Mouse (Mus musculus) kidney, adult 2 months (tissue): ENCODE measurements around the gene Tldc1. TPM values are rescaled to one million over a fixed set of nuclear protein-coding genes. Genes with fewer than 3 reads are reported as not detected.

Experiments used
- DNase-seq: peaks from one replicate; pipeline ENCODE4 v3.0.0; 2021
- H3K27ac ChIP-seq: fragments of 200-500 bp; 2 replicates; pipeline ENCODE4 v1.5.1; 2012; ENCODE audit warnings: low read depth, low read length, control low read depth, inconsistent platforms; ENCODE audit not compliant: insufficient read depth
- H3K27me3 ChIP-seq: fragments of 200-500 bp; replicated peaks from 2 replicates; pipeline ENCODE4 v1.6.1; 2012; ENCODE audit warnings: mild to moderate bottlenecking, moderate library complexity, low read length, inconsistent platforms; ENCODE audit not compliant: control insufficient read depth, insufficient read depth
- H3K36me3 ChIP-seq: fragments of 200-500 bp; 2 replicates; pipeline ENCODE4 v1.6.1; 2012; ENCODE audit warnings: mild to moderate bottlenecking, moderate library complexity, low read length, inconsistent platforms; ENCODE audit not compliant: control insufficient read depth, insufficient read depth
- H3K4me1 ChIP-seq: fragments of 200-500 bp; 2 replicates; pipeline ENCODE4 v1.6.1; 2011; ENCODE audit warnings: low read length; ENCODE audit not compliant: control insufficient read depth, insufficient read depth
- H3K4me3 ChIP-seq: fragments of 200-500 bp; 2 replicates; pipeline ENCODE4 v1.5.1; 2011; ENCODE audit warnings: mild to moderate bottlenecking, low read depth, low read length, control low read depth; ENCODE audit not compliant: insufficient read depth
- CTCF ChIP-seq: fragments of 200-500 bp; conservative IDR thresholded peaks from 2 replicates; pipeline ENCODE4 v1.5.1; 2011; ENCODE audit warnings: low read depth, mild to moderate bottlenecking, control low read depth, low read length, moderate library complexity, mixed read lengths; ENCODE audit not compliant: insufficient read depth, insufficient read length
- POLR2A ChIP-seq: fragments of 200-500 bp; IDR thresholded peaks from one replicate; pipeline ENCODE4 v1.6.1; 2011; ENCODE audit warnings: low read depth, low read length, control low read depth
- WGBS: fragments of 180-500 bp; shearing (Covaris S2); methylation state at CpG from one replicate; pipeline ENCODE4 v1.1.7; 2018; 5-methylcytosine and 5-hydroxymethylcytosine counted together
- polyA plus RNA-seq: library from polyadenylated mRNA; depleted of rRNA; stranded (reverse); fragments of >200 nt; gene quantifications from 2 replicates; pipeline ENCODE4 v1.2.3, GENCODE M21; 2012; rRNA removed

Gene Tldc1
- 11.6 and 12.6 TPM in 2 replicates for polyA plus RNA-seq

- Histone ChIP-seq H3K4me3 (peak within 1 kb of the TSS; percentile 73), H3K36me3 (no peaks in the 10 kb centered on the region)
- WGBS = under 1% methylated on average over 18 of the region's 18 CpGs
Observed at GRCm38 (mm10) chr8:119778263-119778662, at the start of gene Tldc1. Gene Tldc1 (minus strand): TSS chr8:119778416.

GRCm38 (mm10) chr8:119827721-119828153 is 49.5 kb upstream of the Tldc1 start:
- no peaks in the 10 kb centered on the region for H3K27me3 ChIP-seq
- TF ChIP-seq CTCF (no peak), POLR2A (no peak)
- no peaks in the 10 kb centered on the region for H3K36me3 ChIP-seq
- H3K4me1 ChIP-seq = peaks cover 41% of the 10 kb centered on the region
- H3K27ac ChIP-seq = no peak overlapping the region
- no peak overlapping the region for H3K4me3 ChIP-seq
- WGBS = 43% methylated on average over 4 of the region's 4 CpGs
- no peak for DNase-seq

More at GRCm38 (mm10) chr8:119778263-119778662, at the start of gene Tldc1:
- Histone ChIP-seq H3K27me3 (no peaks in the 10 kb centered on the region), H3K4me1 (peaks cover 7% of the 10 kb centered on the region; the same call in 1 of the 2 replicates), H3K27ac (peak within 1 kb of the TSS; percentile 91)
- TF ChIP-seq POLR2A = peak; percentile 81
- TF ChIP-seq CTCF = no peak
- peak; percentile 100 for DNase-seq

GRCm38 (mm10) chr8:119826982-119827381 is 48.8 kb upstream of the Tldc1 start:
- no peak overlapping the region for H3K4me3 ChIP-seq
- H3K4me1 ChIP-seq = peaks cover 34% of the 10 kb centered on the region
- no peak for DNase-seq
- no peak overlapping the region for H3K27ac ChIP-seq
- no peaks in the 10 kb centered on the region for H3K27me3 ChIP-seq
- TF ChIP-seq CTCF = no peak
- no peak for TF ChIP-seq POLR2A
- WGBS = 75% methylated on average over 5 of the region's 5 CpGs
- H3K36me3 ChIP-seq = no peaks in the 10 kb centered on the region

- peak; percentile 42 for DNase-seq
- WGBS = 76% methylated on average over 19 of the region's 19 CpGs
- TF ChIP-seq CTCF = no peak
- no peak for TF ChIP-seq POLR2A
Observed at GRCm38 (mm10) chr8:119825950-119826730, 47.9 kb upstream of the Tldc1 start.

GRCm38 (mm10) chr8:119824809-119825273 is 46.6 kb upstream of the Tldc1 start:
- TF ChIP-seq POLR2A = no peak
- no peak for TF ChIP-seq CTCF
- WGBS = 45% methylated on average over 11 of the region's 11 CpGs
- peak overlapping the region; percentile 21 for H3K27ac ChIP-seq
- no peak overlapping the region for H3K4me3 ChIP-seq
- H3K27me3 ChIP-seq = no peaks in the 10 kb centered on the region
- H3K4me1 ChIP-seq = peaks cover 27% of the 10 kb centered on the region
- peak; percentile 77 for DNase-seq
- H3K36me3 ChIP-seq = no peaks in the 10 kb centered on the region

More at GRCm38 (mm10) chr8:119825950-119826730, 47.9 kb upstream of the Tldc1 start:
- H3K27ac ChIP-seq = peak overlapping the region; percentile 20; the same call in 1 of the 2 replicates
- H3K27me3 ChIP-seq = no peaks in the 10 kb centered on the region
- H3K4me3 ChIP-seq = no peak overlapping the region
- peaks cover 27% of the 10 kb centered on the region for H3K4me1 ChIP-seq
- H3K36me3 ChIP-seq = no peaks in the 10 kb centered on the region

GRCm38 (mm10) chr8:119824100-119824499 is 45.9 kb upstream of the Tldc1 start:
- Histone ChIP-seq H3K36me3 (no peaks in the 10 kb centered on the region), H3K27ac (no peak overlapping the region), H3K27me3 (no peaks in the 10 kb centered on the region), H3K4me1 (peaks cover 27% of the 10 kb centered on the region), H3K4me3 (no peak overlapping the region)
- TF ChIP-seq POLR2A (no peak), CTCF (no peak)
- 49% methylated on average over 4 of the region's 4 CpGs for WGBS
- DNase-seq = peak; percentile 76

- 95% methylated on average over 9 of the region's 9 CpGs for WGBS
- H3K36me3 ChIP-seq = no peaks in the 10 kb centered on the region
- H3K27ac ChIP-seq = no peak overlapping the region
- no peaks in the 10 kb centered on the region for H3K27me3 ChIP-seq
- H3K4me1 ChIP-seq = peaks cover 27% of the 10 kb centered on the region
- H3K4me3 ChIP-seq = no peak overlapping the region
- no peak for DNase-seq
- no peak for TF ChIP-seq CTCF
- no peak for TF ChIP-seq POLR2A
Observed at GRCm38 (mm10) chr8:119823278-119823677, 45.1 kb upstream of the Tldc1 start.
